ENCODE assay signal across 11 mouse cellular contexts in genomic region chr13:84023637-84024036, GRCm38 (mm10).
DNase-seq lines count a peak whose midpoint lies in the region; ATAC-seq and TF ChIP-seq lines count a peak whose summit lies in the region.
"Had no signal": no experiment of that assay in that cellular context is flagged by ENCODE, and none has a peak within 500 bp of the region (broad histone marks: within the 10 kb centered on the region; RNA-seq: fewer than 3 reads in every experiment).

No protein-coding gene starts in this region.

- intact Hi-C loops in heart, postnatal 36 days (cut with DNase I): no loop called here

- H3K36me3 ChIP-seq in forebrain, postnatal 0 days (ENCODE audit: insufficient read depth): no peaks in the 10 kb centered on the region
- no peaks in the 10 kb centered on the region for H3K36me3 ChIP-seq in neural tube, embryonic 14.5 days (ENCODE audit: control insufficient read depth, insufficient read depth, low read length)
- H3K36me3 ChIP-seq: limb, embryonic 12.5 days had no signal

- no peak for TF ChIP-seq CTCF in forebrain, postnatal 0 days (IDR thresholded peaks at IDR 0.05; ENCODE audit: low read depth)

- WGBS in forebrain, postnatal 0 days: 38% methylated on average over 5 of the region's 5 CpGs
- WGBS in neural tube, embryonic 14.5 days: 53% methylated on average over 5 of the region's 5 CpGs

- no peaks in the 10 kb centered on the region for H3K27me3 ChIP-seq in forebrain, postnatal 0 days (ENCODE audit: insufficient read depth, low read length)
- H3K27me3 ChIP-seq in neural tube, embryonic 14.5 days (ENCODE audit: control insufficient read depth, insufficient read depth, low read length): no peaks in the 10 kb centered on the region
- H3K27me3 ChIP-seq: limb, embryonic 12.5 days had no signal

- DNase-seq in left cerebral cortex, adult 11 months (ENCODE audit: low spot score): peak; percentile 3
- no peak for DNase-seq in left cerebral cortex, adult 18-20 months (ENCODE audit: low spot score in 2 of 2)
- peak; percentile 33 for DNase-seq in brain, adult 2 months (ENCODE audit: low read depth, low spot score)
- peak; percentile 18 for DNase-seq in forebrain, postnatal 0 days
- no peak for DNase-seq in thymus, postnatal 14 days
- no peak for DNase-seq in heart, postnatal 4 days
- DNase-seq in heart, postnatal 36 days: no peak
- DNase-seq: gastrocnemius, postnatal 10 days; lung, postnatal 10 days had no signal

- no peaks in the 10 kb centered on the region for H3K9me3 ChIP-seq in forebrain, postnatal 0 days (ENCODE audit: low read length)
- H3K9me3 ChIP-seq in neural tube, embryonic 14.5 days (ENCODE audit: control insufficient read depth, low read length): no peaks in the 10 kb centered on the region
- H3K9me3 ChIP-seq: limb, embryonic 12.5 days had no signal

- H3K4me1 ChIP-seq in forebrain, postnatal 0 days (ENCODE audit: insufficient read depth): no peaks in the 10 kb centered on the region
- no peaks in the 10 kb centered on the region for H3K4me1 ChIP-seq in neural tube, embryonic 14.5 days (ENCODE audit: control insufficient read depth, insufficient read depth, low read length)
- H3K4me1 ChIP-seq: limb, embryonic 12.5 days had no signal

- no peak overlapping the region for H3K4me2 ChIP-seq in forebrain, postnatal 0 days (ENCODE audit: low read depth)
- H3K4me2 ChIP-seq in neural tube, embryonic 14.5 days (ENCODE audit: low read depth, low read length): no peak overlapping the region
- H3K4me2 ChIP-seq: limb, embryonic 12.5 days had no signal

- no peak overlapping the region for H3K4me3 ChIP-seq in forebrain, postnatal 0 days (ENCODE audit: low read depth, low read length)
- no peak overlapping the region for H3K4me3 ChIP-seq in neural tube, embryonic 14.5 days (ENCODE audit: low read depth, low read length)
- H3K4me3 ChIP-seq: limb, embryonic 12.5 days had no signal

- no peak overlapping the region for H3K9ac ChIP-seq in forebrain, postnatal 0 days
- H3K9ac ChIP-seq in neural tube, embryonic 14.5 days (replicated peaks; ENCODE audit: low read depth, low read length): no peak overlapping the region
- H3K9ac ChIP-seq: limb, embryonic 12.5 days had no signal

- no peak overlapping the region for H3K27ac ChIP-seq in forebrain, postnatal 0 days (ENCODE audit: low read depth, low read length)
- no peak overlapping the region for H3K27ac ChIP-seq in neural tube, embryonic 14.5 days (ENCODE audit: low read depth, low read length)
- H3K27ac ChIP-seq: limb, embryonic 12.5 days had no signal

- ATAC-seq in forebrain, postnatal 0 days: peak; percentile 65
- ATAC-seq in neural tube, embryonic 14.5 days (ENCODE audit: low read depth): peak; percentile 58; the same call in 1 of the 2 replicates

Comparison
In these comparisons a context has a peak if more than half of its experiments do, and no peak if none do; other contexts are left out.
1. DNase-seq: peak in left cerebral cortex, adult 11 months (single experiment), brain, adult 2 months (single experiment) and forebrain, postnatal 0 days (single experiment); none in left cerebral cortex, adult 18-20 months (0 of 2), thymus, postnatal 14 days (single experiment), heart, postnatal 4 days (single experiment) and heart, postnatal 36 days (0 of 2).